Mouse (Mus musculus) embryonic fibroblast, embryonic 13.5 days (primary cell): ENCODE measurements at regions not wholly inside any gene's neighbourhood (a gene's known extent, or its start where the extent isn't known, plus 50 kb on each side); places are given as distances from the start of the nearest gene placed in this dataset.

Experiments used
- CTCF ChIP-seq: IDR thresholded peaks from 2 replicates; pipeline ENCODE4 v1.5.1; 2011; ENCODE audit warnings: mild to moderate bottlenecking, control low read depth, low read length, moderate library complexity, borderline replicate concordance; ENCODE audit not compliant: insufficient read depth
- POLR2A ChIP-seq: IDR thresholded peaks from 2 replicates; pipeline ENCODE4 v1.6.1; 2011; ENCODE audit warnings: low read depth, mild to moderate bottlenecking, control low read depth, low read length, moderate library complexity

DNA sequence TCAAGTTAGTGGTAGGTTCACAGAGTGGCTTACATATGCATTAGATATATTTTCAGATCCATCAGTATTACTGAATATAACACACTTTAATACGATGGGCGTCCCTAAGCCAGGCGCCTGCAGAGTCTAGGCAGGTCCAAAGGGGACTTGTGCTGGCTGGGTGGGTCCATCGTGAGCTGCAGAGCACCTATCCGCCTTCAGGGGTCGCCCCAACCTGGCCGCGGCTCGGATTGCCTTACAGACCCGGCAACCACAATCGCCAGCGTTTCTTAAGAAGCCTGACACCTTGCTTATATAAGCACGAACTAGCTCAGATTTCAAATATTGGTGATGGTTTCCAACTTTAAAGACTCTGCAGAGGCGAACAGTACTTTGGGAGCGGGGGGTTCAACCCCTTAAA is 227.3 kb downstream of the Gm11011 start:
- TF ChIP-seq CTCF (no peak), POLR2A (no peak)
